In genomic region chr12:105104036-105104435, GRCm38 (mm10) we compare ENCODE assay signal across 9 mouse cellular contexts. TPM values are rescaled to one million over a fixed set of nuclear protein-coding genes. Genes with fewer than 3 reads are reported as not detected.
DNase-seq lines count a peak whose midpoint lies in the region; ATAC-seq lines count a peak whose summit lies in the region.
"Had no signal": no experiment of that assay in that cellular context is flagged by ENCODE, and none has a peak within 500 bp of the region (broad histone marks: within the 10 kb centered on the region; RNA-seq: fewer than 3 reads in every experiment).

No protein-coding gene starts in this region.

- peak; percentile 53 for ATAC-seq in CD4-positive, CD25-positive, alpha-beta regulatory T cell, adult 4 months
- ATAC-seq in common myeloid progenitor, adult 5-6 weeks (replicated peaks; ENCODE audit: low read depth, poor library complexity, severe bottlenecking), result peak; percentile 76
- ATAC-seq in megakaryocyte progenitor cell, adult 5-6 weeks (replicated peaks; ENCODE audit: poor library complexity), result peak; percentile 82
- no peak for ATAC-seq in monocyte, adult 5-6 weeks (replicated peaks; ENCODE audit: insufficient number of reproducible peaks, low FRiP score, low TSS enrichment, poor library complexity, severe bottlenecking)

- peak; percentile 51 for DNase-seq in T-cell, adult 2 months (ENCODE audit: low spot score)
- peak; percentile 78 to 88 for DNase-seq in gastrocnemius, postnatal 4 days (ENCODE audit: low spot score in 2 of 2)
- DNase-seq in layer of hippocampus, postnatal 14 days (ENCODE audit: low spot score in 2 of 2), result peak; percentile 72 to 81
- peak; percentile 50 for DNase-seq in skeletal muscle tissue, adult 2 months (ENCODE audit: low read depth, low spot score)

RNA-seq across cellular contexts. Expression of gene Tcl1b2, which starts 41.8 kb away (rescaled TPM):
- not detected for polyA plus RNA-seq in CD4-positive, CD25-positive, alpha-beta regulatory T cell, adult 4 months (2017; shearing (Covaris generic))
- not detected in 2 replicates for total RNA-seq in common myeloid progenitor, adult 5-6 weeks (2017)
- total RNA-seq in gastrocnemius, postnatal 4 days (2021), result not detected
- total RNA-seq in layer of hippocampus, postnatal 14 days (2021), result not detected
- total RNA-seq in megakaryocyte progenitor cell, adult 5-6 weeks (2015), result not detected in 2 replicates
- total RNA-seq in megakaryocyte progenitor cell, adult 5-6 weeks (2017), result not detected in 2 replicates
- not detected in 3 replicates for total RNA-seq in monocyte, adult 5-6 weeks (2017)
- polyA plus RNA-seq: limb, embryonic 13.5 days had no signal

RNA-seq across cellular contexts. Expression of gene Tcl1b1, which starts 55.5 kb away (rescaled TPM):
- polyA plus RNA-seq in CD4-positive, CD25-positive, alpha-beta regulatory T cell, adult 4 months (2017; shearing (Covaris generic)), result not detected
- total RNA-seq in common myeloid progenitor, adult 5-6 weeks (2017), result not detected in 2 replicates
- total RNA-seq in gastrocnemius, postnatal 4 days (2021), result not detected
- total RNA-seq in layer of hippocampus, postnatal 14 days (2021), result not detected
- total RNA-seq in megakaryocyte progenitor cell, adult 5-6 weeks (2015), result not detected in 2 replicates
- total RNA-seq in megakaryocyte progenitor cell, adult 5-6 weeks (2017), result not detected in 2 replicates
- not detected in 3 replicates for total RNA-seq in monocyte, adult 5-6 weeks (2017)
- polyA plus RNA-seq: limb, embryonic 13.5 days had no signal
